Mouse (Mus musculus) bone marrow macrophage, adult 2 months (primary cell): ENCODE results near the gene Hmx1. TPM values are rescaled to one million over a fixed set of nuclear protein-coding genes. Genes with fewer than 3 reads are reported as not detected.

Experiments used
- H3K27ac ChIP-seq: 2 replicates; pipeline ENCODE4 v1.5.1; 2012; ENCODE audit warnings: low read depth, low read length; ENCODE audit not compliant: insufficient read depth
- H3K4me1 ChIP-seq: 2 replicates; pipeline ENCODE4 v1.6.1; 2012; ENCODE audit warnings: low read length; ENCODE audit not compliant: control insufficient read depth, insufficient read depth
- H3K4me3 ChIP-seq: 2 replicates; pipeline ENCODE4 v1.5.1; 2012; ENCODE audit warnings: mild to moderate bottlenecking, low read length, moderate library complexity; ENCODE audit not compliant: insufficient read depth
- CTCF ChIP-seq: IDR thresholded peaks from 2 replicates; pipeline ENCODE4 v1.5.1; 2012; ENCODE audit warnings: low read depth, mild to moderate bottlenecking, low read length, moderate library complexity
- POLR2A ChIP-seq: IDR thresholded peaks from 2 replicates; pipeline ENCODE4 v1.6.1; 2012; ENCODE audit warnings: mild to moderate bottlenecking, low read depth, low read length, borderline replicate concordance
- polyA plus RNA-seq: library from polyadenylated mRNA; stranded (reverse); fragments of >200 nt; gene quantifications from 2 replicates; pipeline ENCODE4 v1.2.4, GENCODE M21; 2012; ENCODE audit not compliant: missing spikeins, insufficient read depth, insufficient read length

The Hmx1 gene
- polyA plus RNA-seq, 1 experiment, result not detected

GRCm38 (mm10) chr5:35397642-35398309, 8.9 kb downstream of the Hmx1 start:
- H3K4me1 ChIP-seq, result no peaks in the 10 kb centered on the region
- TF ChIP-seq POLR2A, result no peak
- no peak for TF ChIP-seq CTCF
- no peak overlapping the region for H3K4me3 ChIP-seq
- no peak overlapping the region for H3K27ac ChIP-seq

- TF ChIP-seq CTCF (no peak), POLR2A (no peak)
- Histone ChIP-seq H3K27ac (no peak overlapping the region), H3K4me3 (no peak overlapping the region), H3K4me1 (no peaks in the 10 kb centered on the region)
Measured at GRCm38 (mm10) chr5:35398310-35398910, 9.5 kb downstream of the Hmx1 start.

- TF ChIP-seq CTCF (no peak), POLR2A (no peak)
- Histone ChIP-seq H3K27ac (no peak overlapping the region), H3K4me1 (no peaks in the 10 kb centered on the region), H3K4me3 (no peak overlapping the region)
Measured at GRCm38 (mm10) chr5:35399061-35399460, 10.2 kb downstream of the Hmx1 start.

- Histone ChIP-seq H3K4me1 (no peaks in the 10 kb centered on the region), H3K27ac (no peak overlapping the region)
Measured at GRCm38 (mm10) chr5:35399704-35400320, 10.9 kb downstream of the Hmx1 start.

GRCm38 (mm10) chr5:35401240-35401639, 12.3 kb downstream of the Hmx1 start:
- H3K27ac ChIP-seq, result no peak overlapping the region
- no peak overlapping the region for H3K4me3 ChIP-seq
- TF ChIP-seq POLR2A (no peak), CTCF (no peak)
- no peaks in the 10 kb centered on the region for H3K4me1 ChIP-seq

More at GRCm38 (mm10) chr5:35399704-35400320, 10.9 kb downstream of the Hmx1 start:
- TF ChIP-seq CTCF (no peak), POLR2A (no peak)
- no peak overlapping the region for H3K4me3 ChIP-seq

- Histone ChIP-seq H3K4me1 (no peaks in the 10 kb centered on the region), H3K27ac (no peak overlapping the region), H3K4me3 (no peak overlapping the region)
- TF ChIP-seq CTCF (no peak), POLR2A (no peak)
Measured at GRCm38 (mm10) chr5:35407411-35407930, 18.6 kb downstream of the Hmx1 start.

- H3K27ac ChIP-seq, result no peak overlapping the region
- H3K4me3 ChIP-seq, result no peak overlapping the region
- no peak for TF ChIP-seq CTCF
- TF ChIP-seq POLR2A, result no peak
- H3K4me1 ChIP-seq, result no peaks in the 10 kb centered on the region
Measured at GRCm38 (mm10) chr5:35411028-35411427, 22.1 kb downstream of the Hmx1 start.

GRCm38 (mm10) chr5:35412833-35413232, 23.9 kb downstream of the Hmx1 start:
- Histone ChIP-seq H3K4me3 (no peak overlapping the region), H3K27ac (no peak overlapping the region), H3K4me1 (no peaks in the 10 kb centered on the region)
- TF ChIP-seq CTCF (no peak), POLR2A (no peak)

- Histone ChIP-seq H3K4me3 (no peak overlapping the region), H3K27ac (no peak overlapping the region), H3K4me1 (no peaks in the 10 kb centered on the region)
- TF ChIP-seq POLR2A, result no peak
Measured at GRCm38 (mm10) chr5:35417707-35418106, 28.8 kb downstream of the Hmx1 start.

- Histone ChIP-seq H3K4me1 (no peaks in the 10 kb centered on the region), H3K27ac (no peak overlapping the region), H3K4me3 (no peak overlapping the region)
- TF ChIP-seq CTCF (no peak), POLR2A (no peak)
Measured at GRCm38 (mm10) chr5:35421622-35422021, 32.7 kb downstream of the Hmx1 start.
